ENCODE assay signal across 9 mouse cellular contexts in the genomic region with DNA sequence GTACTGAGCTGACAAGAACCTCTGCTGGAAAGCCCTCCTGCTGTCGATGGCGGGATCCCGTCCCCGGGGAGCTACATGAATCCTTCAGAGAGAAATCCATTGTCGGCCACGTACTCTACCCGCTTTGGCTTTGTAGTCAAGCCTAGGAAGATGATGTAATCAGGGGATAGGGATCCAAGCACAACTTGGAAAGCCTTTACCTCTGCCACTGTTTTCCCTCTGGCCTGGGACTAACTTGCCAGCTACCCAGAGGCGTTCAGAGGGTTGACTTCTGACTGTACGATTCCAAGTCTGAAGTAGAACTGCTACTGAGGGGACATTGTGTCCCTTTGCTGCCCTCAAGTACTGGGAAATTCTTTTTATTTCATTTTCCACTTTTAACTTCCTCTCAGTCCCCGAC.
"Had no signal": no experiment of that assay in that cellular context is flagged by ENCODE, and none has a peak within 500 bp of the region (broad histone marks: within the 10 kb centered on the region; RNA-seq: fewer than 3 reads in every experiment).

No protein-coding gene starts in this region.

- H3K27ac ChIP-seq: kidney, postnatal 0 days; limb, embryonic 13.5 days; lung, embryonic 15.5 days; midbrain, embryonic 13.5 days had no signal

- H3K4me3 ChIP-seq: limb, embryonic 13.5 days; lung, embryonic 15.5 days; midbrain, embryonic 13.5 days had no signal

- H3K4me1 ChIP-seq: limb, embryonic 13.5 days; lung, embryonic 15.5 days; midbrain, embryonic 13.5 days had no signal

- DNase-seq: kidney, postnatal 36 days; left cerebral cortex, postnatal 4 days; lung, postnatal 14 days; right cerebral cortex, postnatal 14 days; thymus, postnatal 36 days had no signal
